Mouse (Mus musculus) embryonic facial prominence, embryonic 14.5 days (tissue): ENCODE measurements around the gene Carns1. TPM values are rescaled to one million over a fixed set of nuclear protein-coding genes. Genes with fewer than 3 reads are reported as not detected.
A peak's percentile ranks its signal among the peaks of the same experiment; 100 is the strongest.

Experiments
- ATAC-seq: fragments of 200-750 bp; cut with Nextera tagmentation; 2 replicates; pipeline ENCODE4 v1.8.0; 2017; ENCODE audit warnings: low read depth, moderate number of reproducible peaks, moderate TSS enrichment
- DNase-seq: peaks from one replicate; pipeline ENCODE4 v3.0.0-alpha.2; 2015; ENCODE audit warnings: low spot score
- H3K27ac ChIP-seq: fragments of 300-500 bp; sonication (generic); replicated peaks from 2 replicates; pipeline ENCODE4 v1.5.1; 2014; ENCODE audit warnings: low read depth, mild to moderate bottlenecking, low read length, moderate library complexity
- H3K27me3 ChIP-seq: fragments of 300-500 bp; sonication (generic); replicated peaks from 2 replicates; pipeline ENCODE4 v1.6.1; 2014; ENCODE audit warnings: low read length; ENCODE audit not compliant: control insufficient read depth, insufficient read depth
- H3K36me3 ChIP-seq: fragments of 300-500 bp; sonication (generic); 2 replicates; pipeline ENCODE4 v1.6.1; 2014; ENCODE audit warnings: low read length, mixed read lengths; ENCODE audit not compliant: control insufficient read depth, insufficient read depth
- H3K4me1 ChIP-seq: fragments of 300-500 bp; sonication (generic); 2 replicates; pipeline ENCODE4 v1.6.1; 2014; ENCODE audit warnings: antibody characterized with exemption, low read length; ENCODE audit not compliant: control insufficient read depth, insufficient read depth
- H3K4me2 ChIP-seq: fragments of 300-500 bp; sonication (generic); 2 replicates; pipeline ENCODE4 v1.6.1; 2014; ENCODE audit warnings: low read depth, mild to moderate bottlenecking, low read length, moderate library complexity, mixed read lengths
- H3K4me3 ChIP-seq: fragments of 300-500 bp; sonication (generic); 2 replicates; pipeline ENCODE4 v1.5.1; 2014; ENCODE audit warnings: low read depth, mild to moderate bottlenecking, low read length
- H3K9ac ChIP-seq: fragments of 300-500 bp; sonication (generic); 2 replicates; pipeline ENCODE4 v1.6.1; 2014; ENCODE audit warnings: low read depth, mild to moderate bottlenecking, low read length, moderate library complexity, mixed read lengths
- H3K9me3 ChIP-seq: fragments of 300-500 bp; sonication (generic); 2 replicates; pipeline ENCODE4 v1.6.1; 2016; ENCODE audit warnings: low read length; ENCODE audit not compliant: control insufficient read depth
- WGBS: fragments of 180-500 bp; shearing (Covaris S2); extraction: QIAGEN DNeasy Blood & Tissue Kit; methylation state at CpG from one replicate; pipeline ENCODE4 v1.1.7; 2014; 5-methylcytosine and 5-hydroxymethylcytosine counted together
- polyA plus RNA-seq: library from polyadenylated mRNA; unstranded; fragments of >200 nt; fragmentation: Nextera tagmentation; extraction: Ambion mirVana; gene quantifications from 2 replicates; pipeline ENCODE4 v1.2.1, GENCODE M21; 2014

Carns1 gene
- polyA plus RNA-seq, 1 experiment from 2014 or later, result 4.3 TPM

DNA sequence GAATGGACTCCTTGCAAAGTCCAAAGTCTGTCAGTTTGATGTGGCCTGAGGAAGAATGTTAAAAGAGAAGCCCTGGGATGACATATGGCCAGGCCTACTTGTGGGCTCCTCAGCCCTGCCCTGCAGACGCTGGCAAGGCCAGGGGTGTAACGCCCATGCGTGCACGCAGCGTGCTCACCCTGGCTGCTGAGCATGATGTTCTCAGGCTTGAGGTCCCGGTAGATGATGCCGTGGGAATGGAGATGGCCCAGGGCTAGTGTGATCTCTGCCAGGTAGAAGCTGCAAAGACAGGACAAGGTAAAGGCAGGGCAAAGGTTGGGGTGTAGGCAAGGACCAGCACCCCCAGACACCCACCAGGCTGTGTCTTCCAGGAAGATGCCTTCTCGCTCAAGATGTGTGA is 16.2 kb downstream of the Carns1 start:
- Histone ChIP-seq H3K9me3 (no peaks in the 10 kb centered on the region), H3K27me3 (no peaks in the 10 kb centered on the region), H3K4me3 (no peak overlapping the region), H3K9ac (no peak overlapping the region), H3K27ac (no peak overlapping the region), H3K4me2 (no peak overlapping the region), H3K36me3 (peaks cover 58% of the 10 kb centered on the region), H3K4me1 (peaks cover 10% of the 10 kb centered on the region; the same call in 1 of the 2 replicates)
- DNase-seq (no peak), ATAC-seq (no peak)
- 96% methylated on average over 8 of the region's 8 CpGs for WGBS

DNA sequence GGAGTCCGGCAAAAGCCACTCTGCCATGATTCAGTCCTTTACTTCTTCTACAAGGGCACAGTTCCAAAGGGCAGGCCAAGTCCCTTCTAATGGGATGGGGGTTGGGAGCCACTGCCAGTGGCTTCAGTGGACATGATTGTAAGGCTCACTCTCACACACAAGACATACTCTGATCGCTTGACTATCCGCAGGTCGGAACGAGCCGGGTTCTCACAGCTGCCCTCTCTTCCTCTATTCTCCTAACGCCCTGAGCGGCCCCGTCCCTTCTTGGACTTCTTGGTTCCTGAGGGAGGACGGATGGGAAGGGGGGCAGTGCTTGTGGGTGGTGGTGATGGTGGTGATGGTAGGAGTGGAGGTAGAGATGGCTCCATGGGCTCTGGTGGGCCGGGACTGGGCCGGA is 18.5 kb downstream of the Carns1 start:
- ATAC-seq, result no peak
- peaks cover 78% of the 10 kb centered on the region for H3K36me3 ChIP-seq
- WGBS, result 92% methylated on average over 12 of the region's 12 CpGs

GRCm38 (mm10) chr19:4156073-4156579 is 19.2 kb downstream of the Carns1 start:
- Histone ChIP-seq H3K27me3 (no peaks in the 10 kb centered on the region), H3K4me3 (no peak overlapping the region), H3K9ac (no peak overlapping the region), H3K36me3 (peaks cover 75% of the 10 kb centered on the region), H3K4me2 (no peak overlapping the region), H3K9me3 (no peaks in the 10 kb centered on the region), H3K27ac (no peak overlapping the region), H3K4me1 (no peaks in the 10 kb centered on the region)
- DNase-seq (no peak), ATAC-seq (no peak)
- WGBS, result 74% methylated on average over 20 of the region's 20 CpGs

More for the DNA sequence above, 18.5 kb downstream of the Carns1 start:
- Histone ChIP-seq H3K9ac (no peak overlapping the region), H3K27ac (no peak overlapping the region), H3K4me1 (no peaks in the 10 kb centered on the region), H3K9me3 (no peaks in the 10 kb centered on the region), H3K4me3 (no peak overlapping the region), H3K27me3 (no peaks in the 10 kb centered on the region), H3K4me2 (no peak overlapping the region)
- no peak for DNase-seq

DNA sequence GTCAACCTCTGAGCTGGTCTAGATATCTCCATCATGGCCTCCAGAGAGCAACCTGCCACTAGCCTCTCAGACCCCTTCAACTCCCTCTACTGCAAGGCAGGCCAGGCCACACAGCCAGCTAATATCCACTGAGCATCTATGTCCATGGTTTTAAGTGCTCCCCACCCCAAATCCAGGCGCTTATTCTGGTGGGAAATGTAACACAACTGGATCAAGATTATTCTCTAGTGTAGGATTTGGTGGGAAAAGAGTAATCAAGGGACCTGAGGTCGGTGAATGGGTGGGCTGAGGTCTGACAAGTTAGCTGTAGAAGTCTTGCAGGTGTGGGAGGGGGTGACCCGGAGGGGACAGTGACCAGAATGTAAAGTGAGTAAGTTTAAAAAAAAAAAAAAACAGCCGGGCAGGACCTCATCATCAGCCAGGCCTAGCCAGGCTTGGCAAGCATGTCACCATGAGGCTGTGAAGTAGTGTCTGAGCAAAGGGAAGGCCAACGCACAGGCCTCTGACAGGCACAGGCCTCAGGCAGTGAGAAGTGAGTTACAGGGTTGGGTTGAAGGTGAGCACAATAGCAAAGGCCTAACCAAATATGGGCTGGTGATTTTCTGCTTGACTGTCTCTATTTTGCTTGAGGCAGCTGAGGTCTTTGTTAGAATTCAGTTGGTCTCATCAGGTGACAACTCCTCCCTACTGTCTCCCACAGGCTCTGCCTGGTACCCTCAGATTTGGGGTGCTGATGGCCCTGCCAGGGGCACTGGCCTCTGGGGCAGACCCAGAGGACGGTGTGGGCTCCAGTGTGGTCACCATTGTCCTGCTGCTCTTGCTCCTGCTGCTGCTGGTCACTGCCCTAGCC is 19.8 kb downstream of the Carns1 start:
- WGBS, result 76% methylated on average over 6 of the region's 6 CpGs
- H3K36me3 ChIP-seq, result peaks cover 76% of the 10 kb centered on the region
- no peaks in the 10 kb centered on the region for H3K9me3 ChIP-seq
- H3K27me3 ChIP-seq, result no peaks in the 10 kb centered on the region
- H3K4me1 ChIP-seq, result no peaks in the 10 kb centered on the region
- DNase-seq (no peak), ATAC-seq (peak; percentile 37; the same call in 1 of the 2 replicates)
- no peak overlapping the region for H3K4me2 ChIP-seq
- no peak overlapping the region for H3K4me3 ChIP-seq
- no peak overlapping the region for H3K27ac ChIP-seq
- H3K9ac ChIP-seq, result no peak overlapping the region

- no peak overlapping the region for H3K4me3 ChIP-seq
- no peaks in the 10 kb centered on the region for H3K4me1 ChIP-seq
- no peak for DNase-seq
- no peaks in the 10 kb centered on the region for H3K9me3 ChIP-seq
- H3K27ac ChIP-seq, result no peak overlapping the region
- peaks cover 77% of the 10 kb centered on the region for H3K36me3 ChIP-seq
- H3K9ac ChIP-seq, result no peak overlapping the region
- no peak for ATAC-seq
- no peaks in the 10 kb centered on the region for H3K27me3 ChIP-seq
- H3K4me2 ChIP-seq, result no peak overlapping the region
- 77% methylated on average over 13 of the region's 13 CpGs for WGBS
Observed at GRCm38 (mm10) chr19:4154437-4155222, 20.6 kb downstream of the Carns1 start.

DNA sequence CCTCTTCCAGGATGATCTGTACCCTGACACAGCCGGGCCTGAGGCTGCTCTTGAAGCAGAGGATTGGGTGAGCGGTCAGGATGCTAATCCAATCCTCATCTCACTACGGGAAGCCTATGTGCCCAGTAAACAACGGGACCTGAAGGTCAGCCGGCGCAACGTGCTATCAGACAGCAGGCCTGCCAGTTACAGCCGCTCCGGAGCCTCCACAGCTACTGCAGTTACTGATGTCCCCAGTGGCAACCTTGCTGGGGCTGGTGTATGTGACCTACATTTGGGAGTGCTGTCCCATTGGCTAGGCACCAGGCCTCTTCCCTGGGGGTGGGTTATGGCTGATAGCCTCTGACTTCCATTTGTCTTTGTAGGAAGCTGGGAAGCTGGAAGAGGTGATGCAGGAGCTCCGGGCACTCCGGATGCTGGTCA is 22.0 kb downstream of the Carns1 start, which contains the start of gene Ptprcap:
Gene Ptprcap, plus strand, starts transcription at position 373 of the 423 bp plus-strand sequence.
- Histone ChIP-seq H3K4me2 (no peak within 1 kb of the TSS), H3K27me3 (no peaks in the 10 kb centered on the region), H3K9ac (no peak within 1 kb of the TSS), H3K27ac (no peak within 1 kb of the TSS), H3K4me3 (no peak within 1 kb of the TSS), H3K4me1 (0 out of 2 replicates have a peak, but pooled peaks cover 5% of the 10 kb centered on the region), H3K36me3 (peaks cover 64% of the 10 kb centered on the region), H3K9me3 (no peaks in the 10 kb centered on the region)
- DNase-seq (no peak), ATAC-seq (no peak)
- 84% methylated on average over 10 of the region's 11 CpGs for WGBS

DNA sequence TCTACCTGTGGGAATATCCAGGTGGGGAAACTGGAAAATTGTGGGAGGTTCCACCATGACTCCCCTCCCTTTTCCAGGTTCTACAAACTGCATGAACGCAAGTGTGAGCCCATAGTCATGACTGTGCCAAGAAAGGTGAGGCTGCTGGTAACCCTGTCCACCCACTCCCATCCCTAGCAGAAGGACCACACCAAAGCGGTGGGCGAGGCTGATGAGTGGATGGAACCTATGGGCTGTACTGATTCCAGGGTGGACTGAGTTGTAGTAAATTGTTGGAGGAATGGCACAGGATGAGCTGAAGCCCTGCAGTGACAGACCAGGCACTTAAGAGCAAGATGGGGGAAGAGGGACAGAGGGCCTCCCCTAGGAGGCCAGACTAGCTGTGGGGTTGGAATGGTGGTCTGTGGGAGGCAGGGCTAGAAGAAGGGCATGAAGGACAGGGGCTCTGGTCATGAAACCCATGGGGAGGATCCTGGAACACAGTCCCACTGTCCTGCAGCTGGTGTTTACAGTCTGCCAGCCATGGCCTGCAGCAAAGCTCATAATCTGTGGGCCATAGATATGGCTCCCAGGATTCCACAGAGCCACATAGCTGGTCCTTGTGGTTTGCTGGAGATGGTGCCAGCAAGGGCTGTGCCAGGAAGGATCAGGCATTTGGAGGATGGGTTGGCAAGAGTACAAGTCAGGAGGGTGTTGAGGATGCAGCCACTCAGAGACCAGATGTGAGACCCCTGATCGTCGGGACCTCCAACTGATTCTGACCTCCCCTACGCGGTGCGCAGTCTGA is 22.6 kb downstream of the Carns1 start:
- DNase-seq, result no peak
- no peak overlapping the region for H3K9ac ChIP-seq
- no peaks in the 10 kb centered on the region for H3K9me3 ChIP-seq
- H3K4me3 ChIP-seq, result no peak overlapping the region
- H3K4me1 ChIP-seq, result peaks cover 11% of the 10 kb centered on the region; the same call in 1 of the 2 replicates
- no peaks in the 10 kb centered on the region for H3K27me3 ChIP-seq
- H3K27ac ChIP-seq, result no peak overlapping the region
- ATAC-seq, result no peak
- WGBS, result 98% methylated on average over 8 of the region's 8 CpGs
- peaks cover 58% of the 10 kb centered on the region for H3K36me3 ChIP-seq
- no peak overlapping the region for H3K4me2 ChIP-seq

GRCm38 (mm10) chr19:4151898-4152297 is 23.4 kb downstream of the Carns1 start:
- Histone ChIP-seq H3K4me2 (no peak overlapping the region), H3K27me3 (no peaks in the 10 kb centered on the region), H3K36me3 (peaks cover 50% of the 10 kb centered on the region), H3K27ac (no peak overlapping the region), H3K4me1 (peaks cover 11% of the 10 kb centered on the region; the same call in 1 of the 2 replicates), H3K9ac (no peak overlapping the region), H3K4me3 (no peak overlapping the region), H3K9me3 (no peaks in the 10 kb centered on the region)
- WGBS, result 87% methylated on average over 5 of the region's 5 CpGs
- no peak for DNase-seq
- ATAC-seq, result no peak
